Mouse (Mus musculus) hindbrain, embryonic 13.5 days (tissue): ENCODE data around the gene Ppp4r3a. TPM values are rescaled to one million over a fixed set of nuclear protein-coding genes. Genes with fewer than 3 reads are reported as not detected.
A peak's percentile ranks its signal among the peaks of the same experiment; 100 is the strongest.
"Not testable (repeated sequence)": the region's sequence is repeated elsewhere in the genome, so short reads cannot be mapped to it uniquely, and the experiment has no call there.

Experiments
- ATAC-seq: fragments of 200-750 bp; cut with Nextera tagmentation; 2 replicates; pipeline ENCODE4 v1.8.0; 2017; ENCODE audit warnings: moderate TSS enrichment; ENCODE audit not compliant: low FRiP score
- H3K27ac ChIP-seq: fragments of 300-500 bp; sonication (generic); 2 replicates; pipeline ENCODE4 v1.5.1; 2015; ENCODE audit warnings: inconsistent platforms, mild to moderate bottlenecking, moderate library complexity
- H3K27me3 ChIP-seq: fragments of 300-500 bp; sonication (generic); 2 replicates; pipeline ENCODE4 v1.6.1; 2015; ENCODE audit warnings: mild to moderate bottlenecking, inconsistent platforms
- H3K36me3 ChIP-seq: fragments of 300-500 bp; sonication (generic); 2 replicates; pipeline ENCODE4 v1.6.1; 2015; ENCODE audit warnings: mild to moderate bottlenecking, inconsistent platforms
- H3K4me1 ChIP-seq: fragments of 300-500 bp; sonication (generic); replicated peaks from 2 replicates; pipeline ENCODE4 v1.6.1; 2015; ENCODE audit warnings: inconsistent platforms
- H3K4me2 ChIP-seq: fragments of 300-500 bp; sonication (generic); 2 replicates; pipeline ENCODE4 v1.6.1; 2015; ENCODE audit warnings: inconsistent platforms, mild to moderate bottlenecking, moderate library complexity
- H3K4me3 ChIP-seq: fragments of 300-500 bp; sonication (generic); 2 replicates; pipeline ENCODE4 v1.5.1; 2015; ENCODE audit warnings: mild to moderate bottlenecking, inconsistent platforms
- H3K9ac ChIP-seq: fragments of 300-500 bp; sonication (generic); 2 replicates; pipeline ENCODE4 v1.6.1; 2015; ENCODE audit warnings: mild to moderate bottlenecking, inconsistent platforms
- H3K9me3 ChIP-seq: fragments of 300-500 bp; sonication (generic); 2 replicates; pipeline ENCODE4 v1.6.1; 2016; ENCODE audit warnings: inconsistent platforms
- WGBS: fragments of 180-500 bp; shearing (Covaris S2); methylation state at CpG from one replicate; pipeline ENCODE4 v1.1.7; 2015; 5-methylcytosine and 5-hydroxymethylcytosine counted together
- polyA plus RNA-seq: library from polyadenylated mRNA; unstranded; fragments of >200 nt; fragmentation: Nextera tagmentation; extraction: Ambion mirVana; gene quantifications from 2 replicates; pipeline ENCODE4 v1.2.1, GENCODE M21; 2015

The Ppp4r3a gene
- polyA plus RNA-seq, 1 experiment from 2014 or later, result 28.2 TPM

GRCm38 (mm10) chr12:101017971-101018371, 65.5 kb downstream of the Ppp4r3a start:
- 11% methylated on average over 6 of the region's 6 CpGs for WGBS
- peak; percentile 31; the same call in 1 of the 2 replicates for ATAC-seq
- Histone ChIP-seq H3K4me2 (peak overlapping the region; percentile 11), H3K9me3 (no peaks in the 10 kb centered on the region), H3K27me3 (peaks cover 11% of the 10 kb centered on the region; the same call in 1 of the 2 replicates), H3K36me3 (peaks cover 17% of the 10 kb centered on the region), H3K9ac (peak overlapping the region; percentile 26; the same call in 1 of the 2 replicates), H3K4me1 (peaks cover 66% of the 10 kb centered on the region), H3K4me3 (no peak overlapping the region), H3K27ac (peak overlapping the region; percentile 66)

GRCm38 (mm10) chr12:101016412-101016928, 67.0 kb downstream of the Ppp4r3a start:
- peaks cover 76% of the 10 kb centered on the region for H3K4me1 ChIP-seq

GRCm38 (mm10) chr12:101015926-101016325, 67.6 kb downstream of the Ppp4r3a start:
- Histone ChIP-seq H3K4me3 (no peak overlapping the region), H3K4me2 (no peak overlapping the region), H3K27me3 (peaks cover 11% of the 10 kb centered on the region; the same call in 1 of the 2 replicates), H3K9me3 (no peaks in the 10 kb centered on the region), H3K27ac (peak overlapping the region; percentile 48), H3K36me3 (0 out of 2 replicates have a peak, but pooled peaks cover 3% of the 10 kb centered on the region), H3K4me1 (peaks cover 76% of the 10 kb centered on the region), H3K9ac (no peak overlapping the region)
- no peak for ATAC-seq
- WGBS, result 39% methylated on average over 4 of the region's 4 CpGs

More at GRCm38 (mm10) chr12:101016412-101016928, 67.0 kb downstream of the Ppp4r3a start:
- no peaks in the 10 kb centered on the region for H3K9me3 ChIP-seq
- 50% methylated on average over 5 of the region's 5 CpGs for WGBS
- H3K36me3 ChIP-seq, result peaks cover 7% of the 10 kb centered on the region
- H3K4me2 ChIP-seq, result no peak overlapping the region
- ATAC-seq, result no peak
- no peak overlapping the region for H3K9ac ChIP-seq
- peak overlapping the region; percentile 48; the same call in 1 of the 2 replicates for H3K27ac ChIP-seq
- H3K27me3 ChIP-seq, result peaks cover 11% of the 10 kb centered on the region; the same call in 1 of the 2 replicates
- no peak overlapping the region for H3K4me3 ChIP-seq

- WGBS, result 89% methylated on average over 11 of the region's 11 CpGs
Measured at GRCm38 (mm10) chr12:101015165-101015560, 68.3 kb downstream of the Ppp4r3a start.

GRCm38 (mm10) chr12:101014549-101015164, 68.8 kb downstream of the Ppp4r3a start:
- Histone ChIP-seq H3K4me3 (no peak overlapping the region), H3K9ac (no peak overlapping the region), H3K27me3 (peaks cover 11% of the 10 kb centered on the region; the same call in 1 of the 2 replicates), H3K27ac (no peak overlapping the region), H3K9me3 (no peaks in the 10 kb centered on the region), H3K36me3 (no peaks in the 10 kb centered on the region), H3K4me1 (peaks cover 78% of the 10 kb centered on the region), H3K4me2 (no peak overlapping the region)
- 80% methylated on average over 10 of the region's 10 CpGs for WGBS
- no peak for ATAC-seq

More at GRCm38 (mm10) chr12:101015165-101015560, 68.3 kb downstream of the Ppp4r3a start:
- Histone ChIP-seq H3K4me2 (no peak overlapping the region), H3K9me3 (no peaks in the 10 kb centered on the region), H3K4me3 (no peak overlapping the region), H3K27me3 (peaks cover 11% of the 10 kb centered on the region; the same call in 1 of the 2 replicates), H3K27ac (no peak overlapping the region), H3K9ac (no peak overlapping the region), H3K36me3 (no peaks in the 10 kb centered on the region), H3K4me1 (peaks cover 77% of the 10 kb centered on the region)
- ATAC-seq, result no peak

GRCm38 (mm10) chr12:101013668-101014067, 69.8 kb downstream of the Ppp4r3a start:
- not testable (repeated sequence) for H3K9ac ChIP-seq, ATAC-seq, H3K27ac ChIP-seq, H3K4me2 ChIP-seq, H3K36me3 ChIP-seq, H3K4me3 ChIP-seq, H3K9me3 ChIP-seq
- Histone ChIP-seq H3K4me1 (peaks cover 70% of the 10 kb centered on the region), H3K27me3 (peaks cover 11% of the 10 kb centered on the region; the same call in 1 of the 2 replicates)
- WGBS, result 92% methylated on average over 9 of the region's 9 CpGs

GRCm38 (mm10) chr12:101013078-101013665, 70.3 kb downstream of the Ppp4r3a start:
- H3K27me3 ChIP-seq, result peaks cover 11% of the 10 kb centered on the region; the same call in 1 of the 2 replicates
- no peak for ATAC-seq
- no peak overlapping the region for H3K4me2 ChIP-seq
- 48% methylated on average over 8 of the region's 8 CpGs for WGBS
- H3K36me3 ChIP-seq, result no peaks in the 10 kb centered on the region
- H3K4me1 ChIP-seq, result peaks cover 70% of the 10 kb centered on the region
- H3K4me3 ChIP-seq, result no peak overlapping the region
- peak overlapping the region; percentile 18; the same call in 1 of the 2 replicates for H3K27ac ChIP-seq
- no peaks in the 10 kb centered on the region for H3K9me3 ChIP-seq
- H3K9ac ChIP-seq, result peak overlapping the region; percentile 46; the same call in 1 of the 2 replicates

GRCm38 (mm10) chr12:101012197-101013077, 71.1 kb downstream of the Ppp4r3a start:
- Histone ChIP-seq H3K27me3 (peaks cover 11% of the 10 kb centered on the region; the same call in 1 of the 2 replicates), H3K9me3 (no peaks in the 10 kb centered on the region), H3K4me3 (no peak overlapping the region), H3K4me2 (no peak overlapping the region), H3K36me3 (no peaks in the 10 kb centered on the region), H3K9ac (peak overlapping the region; percentile 46; the same call in 1 of the 2 replicates), H3K4me1 (peaks cover 70% of the 10 kb centered on the region), H3K27ac (peak overlapping the region; percentile 18; the same call in 1 of the 2 replicates)
- no peak for ATAC-seq
- WGBS, result 38% methylated on average over 17 of the region's 17 CpGs

- WGBS, result 89% methylated on average over 7 of the region's 7 CpGs
- H3K36me3 ChIP-seq, result no peaks in the 10 kb centered on the region
- H3K4me3 ChIP-seq, result no peak overlapping the region
- no peak overlapping the region for H3K27ac ChIP-seq
- H3K4me2 ChIP-seq, result no peak overlapping the region
- peaks cover 68% of the 10 kb centered on the region for H3K4me1 ChIP-seq
- ATAC-seq, result no peak
- H3K9me3 ChIP-seq, result no peaks in the 10 kb centered on the region
- no peak overlapping the region for H3K9ac ChIP-seq
- peaks cover 11% of the 10 kb centered on the region; the same call in 1 of the 2 replicates for H3K27me3 ChIP-seq
Measured at GRCm38 (mm10) chr12:101011017-101011416, 72.5 kb downstream of the Ppp4r3a start.

GRCm38 (mm10) chr12:101010148-101010920, 73.2 kb downstream of the Ppp4r3a start:
- H3K27me3 ChIP-seq, result peaks cover 11% of the 10 kb centered on the region; the same call in 1 of the 2 replicates
- 70% methylated on average over 10 of the region's 10 CpGs for WGBS
- ATAC-seq, result no peak
- no peaks in the 10 kb centered on the region for H3K36me3 ChIP-seq
- H3K9ac ChIP-seq, result no peak overlapping the region
- no peak overlapping the region for H3K27ac ChIP-seq
- no peak overlapping the region for H3K4me2 ChIP-seq
- H3K4me3 ChIP-seq, result no peak overlapping the region
- peaks cover 69% of the 10 kb centered on the region for H3K4me1 ChIP-seq
- no peaks in the 10 kb centered on the region for H3K9me3 ChIP-seq

GRCm38 (mm10) chr12:101009225-101009624, 74.3 kb downstream of the Ppp4r3a start:
- Histone ChIP-seq H3K4me2 (no peak overlapping the region), H3K36me3 (no peaks in the 10 kb centered on the region), H3K4me1 (peaks cover 70% of the 10 kb centered on the region), H3K9me3 (no peaks in the 10 kb centered on the region), H3K9ac (no peak overlapping the region), H3K27me3 (peaks cover 10% of the 10 kb centered on the region; the same call in 1 of the 2 replicates), H3K4me3 (no peak overlapping the region), H3K27ac (no peak overlapping the region)
- no peak for ATAC-seq
- WGBS, result 85% methylated on average over 4 of the region's 4 CpGs
